In the genomic region with DNA sequence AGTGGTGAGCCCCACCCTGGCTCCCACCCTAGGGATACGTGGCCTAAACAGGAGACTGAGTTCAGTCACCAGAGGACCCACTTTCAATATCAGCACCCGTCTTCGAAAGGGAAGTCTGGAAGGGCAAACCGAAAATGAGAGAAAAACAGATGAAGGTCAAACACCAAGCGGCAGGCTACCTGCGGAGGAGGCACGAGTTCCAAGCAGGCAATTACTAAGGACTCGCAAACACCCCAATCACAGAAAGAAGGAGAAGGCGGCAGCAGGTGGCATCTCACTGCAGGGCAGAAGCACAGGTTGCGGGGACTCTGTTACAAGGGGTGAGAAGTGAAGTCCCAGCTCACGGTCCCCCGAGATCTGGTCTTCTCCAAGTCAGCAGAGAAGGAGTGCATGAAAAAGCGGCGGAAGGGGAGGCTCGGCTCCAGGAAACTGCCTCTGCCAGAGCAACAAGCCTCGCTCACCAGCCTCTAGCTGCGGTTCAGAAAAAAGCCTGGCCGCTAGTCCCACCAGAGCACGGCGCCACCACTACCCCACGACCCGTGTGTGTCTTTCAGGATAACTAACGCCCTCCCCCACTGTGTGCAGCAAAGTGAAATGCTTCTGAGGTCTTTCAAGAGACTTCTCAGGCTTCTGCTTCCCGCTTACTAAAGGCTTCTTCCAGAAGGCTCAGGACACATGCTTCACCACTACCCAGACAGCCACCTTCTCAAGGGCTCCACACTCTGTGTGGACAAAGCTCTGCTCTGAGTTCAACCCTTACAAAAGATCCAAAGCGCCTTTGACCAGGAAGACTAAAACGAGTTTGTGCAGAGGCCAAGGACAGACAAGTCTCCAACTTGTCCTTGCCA, we compare ENCODE assay signal across 7 mouse cellular contexts. TPM values are rescaled to one million over a fixed set of nuclear protein-coding genes. Genes with fewer than 3 reads are reported as not detected.
DNase-seq lines count a peak whose midpoint lies in the region; ATAC-seq lines count a peak whose summit lies in the region.

No protein-coding gene starts in this region.

- peak overlapping the region; percentile 54 for H3K4me3 ChIP-seq in forebrain, embryonic 10.5 days
- peak overlapping the region; percentile 59 for H3K4me3 ChIP-seq in kidney, embryonic 15.5 days (replicated peaks)
- peak overlapping the region; percentile 42 for H3K4me3 ChIP-seq in midbrain, embryonic 12.5 days

- WGBS in forebrain, embryonic 10.5 days = 15% methylated on average over 26 of the region's 26 CpGs
- WGBS in kidney, embryonic 15.5 days = 6% methylated on average over 26 of the region's 26 CpGs
- 17% methylated on average over 26 of the region's 26 CpGs for WGBS in midbrain, embryonic 12.5 days

- H3K27me3 ChIP-seq in forebrain, embryonic 10.5 days (ENCODE audit: poor library complexity, severe bottlenecking) = peaks cover 74% of the 10 kb centered on the region
- H3K27me3 ChIP-seq in kidney, embryonic 15.5 days = peaks cover 73% of the 10 kb centered on the region
- peaks cover 74% of the 10 kb centered on the region for H3K27me3 ChIP-seq in midbrain, embryonic 12.5 days

- H3K36me3 ChIP-seq in forebrain, embryonic 10.5 days (replicated peaks) = no peaks in the 10 kb centered on the region
- H3K36me3 ChIP-seq in kidney, embryonic 15.5 days = no peaks in the 10 kb centered on the region
- H3K36me3 ChIP-seq in midbrain, embryonic 12.5 days = no peaks in the 10 kb centered on the region

- ATAC-seq in kidney, embryonic 15.5 days (replicated peaks; ENCODE audit: low FRiP score) = no peak; the same call in 1 of the 2 replicates
- ATAC-seq in midbrain, embryonic 12.5 days (ENCODE audit: low FRiP score, low read depth) = no peak

- peak overlapping the region; percentile 61 for H3K9ac ChIP-seq in kidney, embryonic 15.5 days
- H3K9ac ChIP-seq in midbrain, embryonic 12.5 days (replicated peaks) = peak overlapping the region; percentile 20; the same call in 1 of the 2 replicates

- peak overlapping the region; percentile 93 for H3K4me2 ChIP-seq in kidney, embryonic 15.5 days
- peak overlapping the region; percentile 78 for H3K4me2 ChIP-seq in midbrain, embryonic 12.5 days (replicated peaks)

- peaks cover 21% of the 10 kb centered on the region for H3K4me1 ChIP-seq in forebrain, embryonic 10.5 days
- peaks cover 21% of the 10 kb centered on the region for H3K4me1 ChIP-seq in kidney, embryonic 15.5 days
- peaks cover 15% of the 10 kb centered on the region for H3K4me1 ChIP-seq in midbrain, embryonic 12.5 days

- no peak overlapping the region; the same call in 1 of the 2 replicates for H3K27ac ChIP-seq in forebrain, embryonic 10.5 days
- peak overlapping the region; percentile 19; the same call in 1 of the 2 replicates for H3K27ac ChIP-seq in kidney, embryonic 15.5 days
- no peak overlapping the region for H3K27ac ChIP-seq in midbrain, embryonic 12.5 days (replicated peaks)

- no peaks in the 10 kb centered on the region for H3K9me3 ChIP-seq in forebrain, embryonic 10.5 days
- no peaks in the 10 kb centered on the region for H3K9me3 ChIP-seq in kidney, embryonic 15.5 days (replicated peaks)
- no peaks in the 10 kb centered on the region for H3K9me3 ChIP-seq in midbrain, embryonic 12.5 days

- DNase-seq in 416B (ENCODE audit: low read depth) = peak; percentile 59
- DNase-seq in B cell, adult 2 months = peak; percentile 33 to 39
- peak; percentile 24 for DNase-seq in forebrain, embryonic 10.5 days (ENCODE audit: extremely low spot score, low spot score)
- DNase-seq in left cerebral cortex, adult 11 months (ENCODE audit: low spot score) = no peak
- no peak for DNase-seq in testis, postnatal 14 days (ENCODE audit: low spot score)

RNA-seq across cellular contexts. Expression of a gene that starts 1.1 kb away (rescaled TPM):
- 4.3 and 6.2 TPM in 2 replicates for polyA plus RNA-seq in forebrain, embryonic 10.5 days (2016; fragmentation: Nextera tagmentation; extraction: Ambion mirVana)
- 32.0 and 32.5 TPM in 2 replicates for polyA plus RNA-seq in kidney, embryonic 15.5 days (2015; fragmentation: Nextera tagmentation; extraction: Ambion mirVana)
- polyA plus RNA-seq in midbrain, embryonic 12.5 days (2016; fragmentation: Nextera tagmentation; extraction: Ambion mirVana) = 0.35 and 1.0 TPM in 2 replicates

Comparison
In these comparisons a context has a peak if more than half of its experiments do, and no peak if none do; other contexts are left out.
1. DNase-seq: peak in 416B (single experiment), B cell, adult 2 months (2 of 2) and forebrain, embryonic 10.5 days (single experiment); none in left cerebral cortex, adult 11 months (single experiment) and testis, postnatal 14 days (single experiment).
2. Peak in every context shown above with its lines, with median percentiles within 50 percentile points of each other: H3K4me3 ChIP-seq.